Mouse (Mus musculus) hindbrain, embryonic 14.5 days (tissue): ENCODE data around the gene Pgf. TPM values are rescaled to one million over a fixed set of nuclear protein-coding genes. Genes with fewer than 3 reads are reported as not detected.
A peak's percentile ranks its signal among the peaks of the same experiment; 100 is the strongest.

ENCODE experiments used
- ATAC-seq: fragments of 200-750 bp; cut with Nextera tagmentation; 2 replicates; pipeline ENCODE4 v1.8.0; 2017; ENCODE audit warnings: moderate number of reproducible peaks, mild to moderate bottlenecking, moderate TSS enrichment, moderate library complexity; ENCODE audit not compliant: low FRiP score
- DNase-seq: peaks from one replicate; pipeline ENCODE4 v3.0.0-alpha.2; 2015; ENCODE audit warnings: low spot score
- H3K27ac ChIP-seq: fragments of 300-500 bp; sonication (generic); 2 replicates; pipeline ENCODE4 v1.5.1; 2014; ENCODE audit warnings: mild to moderate bottlenecking, moderate library complexity
- H3K27me3 ChIP-seq: fragments of 300-500 bp; sonication (generic); 2 replicates; pipeline ENCODE4 v1.6.1; 2014; ENCODE audit warnings: mild to moderate bottlenecking, low read length, mixed read lengths; ENCODE audit not compliant: control insufficient read depth, insufficient read depth
- H3K36me3 ChIP-seq: fragments of 300-500 bp; sonication (generic); replicated peaks from 2 replicates; pipeline ENCODE4 v1.6.1; 2014; ENCODE audit not compliant: control insufficient read depth, insufficient read depth
- H3K4me1 ChIP-seq: fragments of 300-500 bp; sonication (generic); replicated peaks from 2 replicates; pipeline ENCODE4 v1.6.1; 2014; ENCODE audit warnings: antibody characterized with exemption, low read length, mixed read lengths; ENCODE audit not compliant: control insufficient read depth, insufficient read depth
- H3K4me2 ChIP-seq: fragments of 300-500 bp; sonication (generic); replicated peaks from 2 replicates; pipeline ENCODE4 v1.6.1; 2014; ENCODE audit warnings: mild to moderate bottlenecking, moderate library complexity
- H3K4me3 ChIP-seq: fragments of 300-500 bp; sonication (generic); replicated peaks from 2 replicates; pipeline ENCODE4 v1.5.1; 2014; ENCODE audit warnings: mild to moderate bottlenecking, low read length
- H3K9ac ChIP-seq: fragments of 300-500 bp; sonication (generic); 2 replicates; pipeline ENCODE4 v1.6.1; 2014
- H3K9me3 ChIP-seq: fragments of 300-500 bp; sonication (generic); 2 replicates; pipeline ENCODE4 v1.6.1; 2016; ENCODE audit warnings: low read length; ENCODE audit not compliant: control insufficient read depth
- WGBS: fragments of 180-500 bp; shearing (Covaris S2); extraction: QIAGEN DNeasy Blood & Tissue Kit; methylation state at CpG from one replicate; pipeline ENCODE4 v1.1.7; 2014; 5-methylcytosine and 5-hydroxymethylcytosine counted together
- polyA plus RNA-seq: library from polyadenylated mRNA; unstranded; fragments of >200 nt; fragmentation: Nextera tagmentation; extraction: Ambion mirVana; gene quantifications from 2 replicates; pipeline ENCODE4 v1.2.1, GENCODE M21; 2014

Pgf gene
- polyA plus RNA-seq, 1 experiment from 2014 or later, result 8.3 TPM

GRCm38 (mm10) chr12:85182345-85182643 lies 4.7 kb upstream of the Pgf start:
- Histone ChIP-seq H3K4me2 (peak overlapping the region; percentile 21), H3K36me3 (no peaks in the 10 kb centered on the region), H3K27ac (no peak overlapping the region; the same call in 1 of the 2 replicates), H3K9ac (0 out of 2 replicates have a peak overlapping the region, but pooled peaks have one; percentile 11), H3K9me3 (no peaks in the 10 kb centered on the region), H3K27me3 (peaks cover 10% of the 10 kb centered on the region), H3K4me3 (no peak overlapping the region; the same call in 1 of the 2 replicates), H3K4me1 (peaks cover 20% of the 10 kb centered on the region)
- WGBS, result 5% methylated on average over 8 of the region's 8 CpGs
- ATAC-seq, result no peak
- no peak for DNase-seq

GRCm38 (mm10) chr12:85181475-85182344 lies 4.1 kb upstream of the Pgf start:
- Histone ChIP-seq H3K9ac (0 out of 2 replicates have a peak overlapping the region, but pooled peaks have one; percentile 11), H3K36me3 (no peaks in the 10 kb centered on the region), H3K9me3 (no peaks in the 10 kb centered on the region), H3K4me3 (no peak overlapping the region; the same call in 1 of the 2 replicates), H3K4me1 (peaks cover 25% of the 10 kb centered on the region), H3K27ac (no peak overlapping the region; the same call in 1 of the 2 replicates), H3K27me3 (peaks cover 10% of the 10 kb centered on the region), H3K4me2 (peak overlapping the region; percentile 21)
- ATAC-seq (no peak), DNase-seq (no peak)
- 23% methylated on average over 15 of the region's 17 CpGs for WGBS

DNA sequence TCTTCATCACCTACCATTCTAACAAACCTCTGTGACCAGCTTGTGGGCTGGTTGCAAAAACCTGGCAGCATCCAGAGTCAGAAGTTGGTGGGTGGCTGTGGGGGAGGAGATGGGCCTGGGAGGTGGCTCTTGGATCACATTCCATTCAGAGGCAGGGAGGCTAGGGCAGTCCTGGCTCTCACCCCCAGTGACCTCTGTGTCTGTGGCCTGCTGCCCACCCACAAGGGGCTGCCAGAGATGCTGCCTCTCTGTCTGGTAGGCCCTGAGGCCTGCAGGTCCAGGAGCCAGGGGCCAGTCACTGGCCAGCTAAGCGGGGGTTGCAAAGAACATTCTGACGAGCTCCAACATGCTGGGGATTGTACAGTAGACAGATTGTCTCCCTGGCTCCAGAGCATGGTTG lies 704 bp upstream of the Pgf start:
- Histone ChIP-seq H3K4me2 (no peak overlapping the region), H3K36me3 (no peaks in the 10 kb centered on the region), H3K9ac (no peak overlapping the region), H3K4me3 (no peak overlapping the region), H3K27ac (no peak overlapping the region), H3K27me3 (peaks cover 10% of the 10 kb centered on the region), H3K4me1 (peaks cover 43% of the 10 kb centered on the region), H3K9me3 (no peaks in the 10 kb centered on the region)
- ATAC-seq (no peak), DNase-seq (no peak)
- WGBS, result 69% methylated on average over 2 of the region's 2 CpGs

DNA sequence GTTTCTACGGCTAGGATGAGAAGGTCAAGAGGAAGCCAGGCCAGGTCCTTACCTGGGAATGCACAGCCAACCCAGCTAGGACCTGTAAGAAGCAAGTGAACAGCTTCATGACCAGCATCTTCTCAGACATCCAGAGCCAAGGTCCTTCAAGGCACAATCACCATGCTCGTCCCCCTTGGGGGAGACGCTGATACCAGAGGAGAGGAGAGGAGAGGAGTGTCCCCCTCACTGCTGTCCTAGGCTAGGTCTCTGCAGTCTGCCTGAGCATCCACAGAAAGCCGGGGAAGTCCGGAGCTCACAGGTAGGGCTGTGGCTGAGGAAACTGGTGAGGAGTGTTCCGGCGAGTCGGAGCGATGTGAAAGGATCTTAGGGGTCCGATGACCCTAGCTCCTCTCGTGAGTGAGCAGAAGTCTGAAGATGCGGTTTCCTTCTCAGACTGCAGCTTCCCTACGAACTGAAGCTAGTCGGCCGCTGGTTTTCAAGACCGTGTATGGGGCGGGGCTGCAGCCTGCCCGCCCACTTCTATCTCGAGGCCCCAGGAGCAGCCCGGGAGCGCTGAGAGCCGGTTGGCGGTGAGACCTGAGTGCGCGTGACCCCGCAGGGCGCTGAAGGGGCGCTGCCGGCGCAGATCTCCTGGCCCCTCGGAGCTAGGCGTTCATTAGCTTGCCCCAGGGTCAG lies 605 bp downstream of the Pgf start:
- Histone ChIP-seq H3K9ac (peak overlapping the region; percentile 34; the same call in 1 of the 2 replicates), H3K4me3 (peak overlapping the region; percentile 19), H3K4me1 (peaks cover 30% of the 10 kb centered on the region), H3K27ac (no peak overlapping the region), H3K4me2 (peak overlapping the region; percentile 53), H3K27me3 (peaks cover 10% of the 10 kb centered on the region), H3K36me3 (no peaks in the 10 kb centered on the region), H3K9me3 (no peaks in the 10 kb centered on the region)
- no peak for DNase-seq
- WGBS, result 4% methylated on average over 32 of the region's 32 CpGs
- no peak for ATAC-seq

- H3K4me1 ChIP-seq, result peaks cover 27% of the 10 kb centered on the region
- H3K4me2 ChIP-seq, result peak overlapping the region; percentile 53
- H3K4me3 ChIP-seq, result peak overlapping the region; percentile 19
- ATAC-seq, result peak; percentile 79
- H3K9ac ChIP-seq, result 0 out of 2 replicates have a peak overlapping the region, but pooled peaks have one; percentile 25
- H3K27ac ChIP-seq, result peak overlapping the region; percentile 14; the same call in 1 of the 2 replicates
- H3K27me3 ChIP-seq, result peaks cover 10% of the 10 kb centered on the region
- DNase-seq, result peak; percentile 68
- no peaks in the 10 kb centered on the region for H3K36me3 ChIP-seq
- 14% methylated on average over 11 of the region's 11 CpGs for WGBS
- H3K9me3 ChIP-seq, result no peaks in the 10 kb centered on the region
These were observed 1.4 kb downstream of the Pgf start for GRCm38 (mm10) chr12:85175926-85176845.

- DNase-seq, result no peak
- H3K9me3 ChIP-seq, result no peaks in the 10 kb centered on the region
- peak overlapping the region; percentile 53 for H3K4me2 ChIP-seq
- 50% methylated on average over 16 of the region's 16 CpGs for WGBS
- H3K4me3 ChIP-seq, result peak overlapping the region; percentile 19; the same call in 1 of the 2 replicates
- H3K36me3 ChIP-seq, result no peaks in the 10 kb centered on the region
- H3K27me3 ChIP-seq, result peaks cover 10% of the 10 kb centered on the region
- H3K4me1 ChIP-seq, result peaks cover 27% of the 10 kb centered on the region
- peak overlapping the region; percentile 29; the same call in 1 of the 2 replicates for H3K9ac ChIP-seq
- H3K27ac ChIP-seq, result peak overlapping the region; percentile 14; the same call in 1 of the 2 replicates
- ATAC-seq, result no peak
These were observed 2.4 kb downstream of the Pgf start for GRCm38 (mm10) chr12:85175087-85175675.

- 64% methylated on average over 7 of the region's 7 CpGs for WGBS
- ATAC-seq (no peak), DNase-seq (no peak)
- no peaks in the 10 kb centered on the region for H3K36me3 ChIP-seq
- peaks cover 10% of the 10 kb centered on the region for H3K27me3 ChIP-seq
- no peak overlapping the region for H3K4me3 ChIP-seq
- no peaks in the 10 kb centered on the region for H3K9me3 ChIP-seq
- 0 out of 2 replicates have a peak overlapping the region, but pooled peaks have one; percentile 4 for H3K4me2 ChIP-seq
- peaks cover 27% of the 10 kb centered on the region for H3K4me1 ChIP-seq
- H3K9ac ChIP-seq, result no peak overlapping the region
- no peak overlapping the region for H3K27ac ChIP-seq
These were observed 3.6 kb downstream of the Pgf start for GRCm38 (mm10) chr12:85174016-85174415.

GRCm38 (mm10) chr12:85170948-85171307 lies 6.7 kb downstream of the Pgf start:
- DNase-seq (no peak), ATAC-seq (no peak)
- Histone ChIP-seq H3K9ac (no peak overlapping the region), H3K27me3 (no peaks in the 10 kb centered on the region), H3K4me1 (peaks cover 10% of the 10 kb centered on the region), H3K4me2 (no peak overlapping the region), H3K4me3 (no peak overlapping the region), H3K27ac (no peak overlapping the region), H3K36me3 (no peaks in the 10 kb centered on the region), H3K9me3 (no peaks in the 10 kb centered on the region)
- WGBS, result 78% methylated on average over 3 of the region's 3 CpGs
